Mouse (Mus musculus) gastrocnemius, adult 2 months (tissue): ENCODE data around the gene Rgl1. TPM values are rescaled to one million over a fixed set of nuclear protein-coding genes. Genes with fewer than 3 reads are reported as not detected.

Experiments used
- DNase-seq: peaks from one replicate; pipeline ENCODE4 v3.0.0; 2022
- H3K27ac ChIP-seq: fragments of 200-600 bp; 2 replicates; pipeline ENCODE4 v1.8.1; 2022; ENCODE audit warnings: mild to moderate bottlenecking
- H3K4me3 ChIP-seq: fragments of 200-600 bp; 2 replicates; pipeline ENCODE4 v1.8.1; 2022; ENCODE audit warnings: mild to moderate bottlenecking, moderate library complexity
- CTCF ChIP-seq: fragments of 200-600 bp; IDR thresholded peaks from 2 replicates; pipeline ENCODE4 v1.8.1; 2022; ENCODE audit warnings: antibody characterized with exemption, mild to moderate bottlenecking, moderate library complexity
- intact Hi-C: fragments of 180-260 bp; cut with DNase I; formaldehyde crosslinking; loops from one replicate; pipeline ENCODE4 v1.15.1; 2025
- long read RNA-seq, 2 experiments: library from polyadenylated mRNA; stranded (forward); transcript quantifications; one replicate each; pipeline ENCODE4 v2.0.0; 2021
- total RNA-seq, 2 experiments: library from RNA; stranded (reverse); gene quantifications; 2 replicates each; pipeline ENCODE4 v1.2.3; 2021

The Rgl1 gene
- 10 to 100 TPM in 1 of 2 experiments, 1 to 10 TPM in 1; 9.7 to 10.2 TPM for total RNA-seq
- long read RNA-seq, experiment 1, full-length matches to known transcripts = 9 of 13 reads
- long read RNA-seq, experiment 1, partial matches to known transcripts = 3 of 13 reads
- long read RNA-seq, experiment 1, other reads (novel, unspliced or antisense) = 1 of 13 reads
- long read RNA-seq, experiment 2, full-length matches to known transcripts = 2 of 3 reads
- long read RNA-seq, experiment 2, partial matches to known transcripts = 1 of 3 reads
- long read RNA-seq, experiment 2, other reads (novel, unspliced or antisense) = 0 of 3 reads

DNA sequence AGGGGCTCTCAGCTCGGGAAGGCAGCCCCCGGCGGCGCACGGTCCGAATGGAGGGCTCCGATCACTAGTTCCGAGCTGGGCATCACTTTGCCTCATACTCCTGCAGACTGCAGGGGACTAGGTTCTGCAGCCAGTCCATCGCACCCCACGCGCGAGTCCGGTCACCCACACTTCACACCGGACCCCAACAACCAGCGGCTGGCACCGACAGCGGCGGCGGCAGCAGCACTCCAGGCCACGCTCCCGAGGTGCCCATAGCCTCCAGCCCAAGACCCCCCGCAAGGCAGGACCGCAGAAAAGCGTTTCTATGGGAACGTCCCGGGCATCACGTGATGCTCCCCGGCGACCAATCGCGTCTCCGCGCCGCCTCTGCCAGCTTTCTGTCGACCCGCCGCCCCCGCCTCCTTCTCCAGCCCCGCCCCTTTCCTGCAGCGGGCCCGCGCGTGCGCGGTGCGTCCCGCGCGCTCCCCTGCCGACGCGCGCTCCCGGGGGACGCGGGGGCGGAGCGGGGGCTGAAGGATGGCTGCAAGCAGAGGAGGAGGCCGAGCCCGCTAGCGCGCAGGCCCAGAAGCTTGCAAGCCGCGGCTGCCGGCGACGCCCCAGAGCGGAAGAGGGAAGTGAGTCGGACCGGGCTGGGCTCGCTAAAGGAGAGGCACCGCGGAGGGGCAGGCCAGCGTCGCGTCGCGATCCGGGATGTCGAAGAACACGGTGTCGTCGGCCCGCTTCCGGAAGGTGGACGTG, at the start of gene Rgl1, which contains the start of gene Arpc5:
Gene Rgl1 (minus strand): TSS at position 320 of the 741 bp plus-strand sequence.
Gene Arpc5 (plus strand): TSS at position 511 of the 741 bp plus-strand sequence.
- peak within 1 kb of the TSS; percentile 80 for H3K4me3 ChIP-seq
- TF ChIP-seq CTCF = no peak
- peak; percentile 99 for DNase-seq
- H3K27ac ChIP-seq = peak within 1 kb of the TSS; percentile 94
- intact Hi-C loops = loop anchor here (5.0 kb wide), 1 partner anchor 136 kb away; the partner anchor contains the start of gene Smg7

DNA sequence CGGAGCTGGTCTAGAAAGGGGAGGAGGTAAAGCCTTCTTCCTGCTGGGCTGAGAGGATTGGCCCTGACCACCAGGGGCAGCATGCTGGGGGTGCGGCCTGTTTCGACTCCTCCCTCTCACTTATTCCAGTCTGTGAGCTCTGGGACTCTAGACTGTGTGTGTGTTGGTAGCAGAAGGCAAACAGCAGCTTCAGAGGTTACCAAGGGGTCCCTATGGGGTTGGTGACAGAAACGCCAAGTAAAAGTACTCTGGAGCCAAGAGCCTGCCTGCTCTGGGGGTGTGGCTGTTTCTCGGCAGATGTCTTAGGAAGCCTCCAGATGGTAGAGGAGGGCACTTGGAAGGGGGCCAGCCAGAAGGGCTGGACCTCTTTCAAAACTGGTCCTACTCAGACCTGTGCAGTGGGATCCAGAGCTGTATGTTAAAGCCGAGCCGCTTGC, 49.1 kb upstream of the Rgl1 start:
- intact Hi-C loops = no loop called here
- H3K4me3 ChIP-seq = peak overlapping the region; percentile 50
- peak; percentile 47 for TF ChIP-seq CTCF
- peak; percentile 42 for DNase-seq
- peak overlapping the region; percentile 59 for H3K27ac ChIP-seq

- no peak for TF ChIP-seq CTCF
- DNase-seq = no peak
- intact Hi-C loops = no loop called here
- H3K27ac ChIP-seq = no peak overlapping the region
- no peak overlapping the region for H3K4me3 ChIP-seq
Measured at GRCm38 (mm10) chr1:152810533-152811439, 44.6 kb upstream of the Rgl1 start.

DNA sequence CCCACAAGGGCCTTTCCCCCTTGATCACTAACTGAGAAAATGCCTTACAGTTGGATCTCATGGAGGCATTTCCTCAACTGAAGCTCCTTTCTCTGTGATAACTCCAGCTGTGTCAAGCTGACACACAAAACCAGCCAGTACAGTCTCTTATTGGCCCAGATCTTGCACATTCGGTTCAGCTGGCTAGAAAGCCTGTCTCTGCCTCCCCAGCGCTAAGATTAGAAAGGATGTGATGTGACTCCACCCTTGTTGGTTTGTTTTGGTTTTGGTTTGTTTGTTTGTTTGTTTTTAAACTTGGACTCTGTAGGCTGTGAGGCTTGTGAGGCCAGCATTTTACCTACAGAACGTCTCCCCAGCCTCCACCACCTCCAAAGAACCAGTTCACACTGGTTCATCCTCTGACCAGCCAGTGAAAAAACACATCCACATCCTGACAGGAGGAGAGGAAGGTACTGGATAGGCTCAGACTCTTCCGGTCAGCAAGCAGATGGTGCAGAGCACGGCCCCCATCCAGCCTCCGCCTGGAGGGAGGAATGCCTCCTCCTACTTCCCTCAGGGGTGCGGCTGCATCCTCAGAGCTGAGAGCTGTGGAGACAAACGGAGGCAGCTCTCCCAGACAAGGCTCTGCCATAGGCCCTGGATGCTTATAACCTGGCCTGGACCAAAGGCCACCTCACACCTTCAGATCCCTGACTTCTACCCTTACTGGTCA, 43.5 kb upstream of the Rgl1 start:
- intact Hi-C loops = no loop called here
- no peak overlapping the region for H3K4me3 ChIP-seq
- TF ChIP-seq CTCF = no peak
- peak; percentile 47 for DNase-seq
- peak overlapping the region; percentile 63 for H3K27ac ChIP-seq

DNA sequence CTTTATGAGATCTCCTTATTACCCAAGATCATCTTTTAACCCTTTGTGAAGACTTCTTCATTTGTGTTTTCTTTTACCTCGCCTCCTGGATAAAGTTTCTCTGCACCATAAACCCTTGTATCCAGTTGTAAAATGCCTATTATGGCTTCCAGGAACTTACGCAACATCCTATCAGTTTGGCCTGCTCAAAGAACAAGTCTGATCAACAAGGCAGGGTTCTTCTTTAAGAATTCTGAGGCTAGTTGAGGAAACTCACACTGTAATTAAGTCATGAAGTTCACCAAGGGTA, 42.2 kb upstream of the Rgl1 start:
- Histone ChIP-seq H3K27ac (peak overlapping the region; percentile 49), H3K4me3 (peak overlapping the region; percentile 46)
- intact Hi-C loops = no loop called here
- DNase-seq = no peak
- TF ChIP-seq CTCF = no peak

DNA sequence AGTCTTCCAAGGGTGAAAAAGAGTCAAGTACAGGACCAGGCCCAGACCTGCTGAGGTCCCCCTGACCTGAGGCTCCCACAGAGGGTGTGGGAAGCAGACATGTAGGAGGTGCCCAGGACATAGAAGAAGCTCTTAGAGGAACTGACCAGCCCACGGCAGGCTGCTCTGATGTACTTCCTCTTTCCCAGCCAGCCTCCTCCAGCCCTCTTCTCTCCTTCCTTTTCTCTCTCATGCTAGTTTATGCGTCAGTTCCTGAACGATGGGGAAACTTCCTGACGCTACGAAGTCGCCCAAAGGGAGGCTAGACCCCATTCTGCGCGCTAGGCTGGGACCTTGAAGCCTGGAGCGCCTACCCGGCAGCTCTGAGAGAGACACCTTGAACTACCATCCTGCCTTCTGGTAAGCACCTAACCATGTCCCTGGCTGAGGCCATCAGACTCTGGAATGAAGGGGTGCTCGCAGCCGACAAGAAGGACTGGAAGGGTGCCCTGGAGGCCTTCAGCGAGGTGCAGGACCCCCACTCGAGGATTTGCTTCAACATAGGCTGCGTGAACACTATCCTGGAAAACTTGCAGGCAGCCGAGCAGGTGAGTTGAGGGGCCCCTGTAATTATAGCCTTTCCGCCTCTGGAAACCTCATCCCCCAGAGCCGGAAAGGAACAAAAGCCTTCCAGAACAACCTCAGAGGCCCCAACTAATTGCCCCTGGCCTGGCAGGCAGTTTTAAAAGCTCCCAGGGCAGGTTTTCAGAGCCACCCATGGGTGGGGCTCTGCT, 41.7 kb upstream of the Rgl1 start:
- intact Hi-C loops = no loop called here
- DNase-seq = no peak
- H3K27ac ChIP-seq = peak overlapping the region; percentile 49
- no peak for TF ChIP-seq CTCF
- H3K4me3 ChIP-seq = peak overlapping the region; percentile 46

- H3K4me3 ChIP-seq = no peak overlapping the region
- no peak overlapping the region for H3K27ac ChIP-seq
- intact Hi-C loops = no loop called here
- TF ChIP-seq CTCF = no peak
- DNase-seq = no peak
Measured at GRCm38 (mm10) chr1:152804907-152805306, 38.8 kb upstream of the Rgl1 start.

DNA sequence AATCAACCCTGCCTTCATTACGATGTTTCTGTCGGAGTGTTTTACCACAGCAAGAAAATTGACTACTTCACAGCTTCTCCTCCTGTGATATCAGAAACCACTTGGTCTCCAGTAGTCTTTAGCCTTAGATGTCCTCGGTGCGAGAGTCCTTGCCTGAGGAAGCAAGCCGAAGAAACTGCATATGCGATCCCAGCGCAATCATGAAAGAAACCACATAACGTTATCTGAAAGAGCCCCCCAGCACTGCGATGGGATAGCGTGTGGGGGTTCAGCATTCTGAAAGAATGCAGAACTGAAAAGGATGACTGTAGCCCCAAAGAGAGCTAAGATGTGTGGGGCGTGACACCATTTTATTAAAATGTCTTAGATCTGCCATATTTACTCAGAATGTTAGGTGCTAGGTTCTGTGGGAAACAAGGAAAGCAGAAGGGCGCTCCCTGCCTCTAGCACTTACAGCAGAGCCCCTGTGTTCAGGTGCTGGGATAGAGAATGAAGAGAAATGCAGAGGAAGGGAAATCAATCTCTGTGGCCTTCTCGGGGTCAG, 34.6 kb upstream of the Rgl1 start:
- TF ChIP-seq CTCF = no peak
- H3K27ac ChIP-seq = no peak overlapping the region
- no peak for DNase-seq
- no peak overlapping the region for H3K4me3 ChIP-seq
- intact Hi-C loops = no loop called here

DNA sequence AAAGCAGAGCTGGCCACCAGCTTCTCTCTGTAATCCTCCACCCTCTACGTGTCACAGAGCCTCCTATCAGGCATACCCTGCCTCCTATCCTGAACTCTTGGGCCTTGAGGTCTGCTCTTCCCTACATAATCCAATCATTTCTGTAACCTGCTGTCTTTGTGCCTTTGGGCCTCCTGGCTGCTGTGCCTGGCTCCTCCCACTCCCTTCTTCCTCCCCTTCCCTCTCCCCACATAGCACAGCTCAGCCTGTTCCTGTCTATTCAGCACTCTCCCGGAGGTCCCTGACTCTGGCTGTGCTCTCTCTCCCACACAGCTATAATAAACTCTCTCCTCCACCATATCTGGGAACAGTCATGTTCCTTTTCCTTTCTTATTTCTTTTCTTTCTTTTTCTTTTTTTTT, 33.7 kb upstream of the Rgl1 start, which contains the start of gene Ncf2:
Gene Ncf2 (plus strand): TSS at position 298 of the 400 bp plus-strand sequence.
- no peak for TF ChIP-seq CTCF
- peak within 1 kb of the TSS; percentile 35 for H3K27ac ChIP-seq
- intact Hi-C loops = loop anchor here (10.0 kb wide), 1 partner anchor 585 kb away; no protein-coding TSS in a partner anchor
- no peak within 1 kb of the TSS for H3K4me3 ChIP-seq
- no peak for DNase-seq

DNA sequence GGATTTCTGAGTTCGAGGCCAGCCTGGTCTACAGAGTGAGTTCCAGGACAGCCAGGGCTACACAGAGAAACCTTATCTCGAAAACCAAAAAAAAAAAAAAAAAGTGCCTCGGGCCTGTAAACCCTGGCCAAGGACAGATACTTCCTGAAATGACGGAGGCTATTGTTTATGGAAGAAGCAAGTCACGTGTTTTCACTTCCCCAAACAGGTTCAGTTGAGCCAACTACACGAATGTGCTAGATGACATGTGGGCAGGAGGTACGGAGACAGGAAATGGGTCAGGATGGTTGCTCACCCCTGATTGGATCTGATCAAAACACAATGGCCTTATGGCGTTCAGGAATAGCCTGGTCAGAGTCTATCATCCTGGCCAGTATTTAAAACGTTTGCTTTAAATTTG, 32.0 kb upstream of the Rgl1 start:
- DNase-seq = no peak
- Histone ChIP-seq H3K27ac (peak overlapping the region; percentile 21), H3K4me3 (no peak overlapping the region)
- TF ChIP-seq CTCF = no peak
- intact Hi-C loops = loop anchor here (10.0 kb wide), 1 partner anchor 587 kb away; no protein-coding TSS in a partner anchor
